Mouse (Mus musculus): ENCODE data around the gene Gen1. TPM values are rescaled to one million over a fixed set of nuclear protein-coding genes. Genes with fewer than 3 reads are reported as not detected.

The Gen1 gene
- polyA plus RNA-seq, 2 experiments from 2014 or later, result 3.3 to 5.0 TPM

GRCm38 (mm10) chr12:11223090-11223489, 42.5 kb downstream of the Gen1 start:
- ATAC-seq, result no peak

- ATAC-seq, result no peak
Observed at GRCm38 (mm10) chr12:11222566-11222965, 43.0 kb downstream of the Gen1 start.

GRCm38 (mm10) chr12:11221524-11222330, 43.9 kb downstream of the Gen1 start:
- ATAC-seq, result no peak

GRCm38 (mm10) chr12:11217726-11218250, 47.8 kb downstream of the Gen1 start:
- no peak for ATAC-seq

- no peak for ATAC-seq
Observed at GRCm38 (mm10) chr12:11216454-11216853, 49.1 kb downstream of the Gen1 start.

GRCm38 (mm10) chr12:11215555-11215954, 50.0 kb downstream of the Gen1 start:
- ATAC-seq, result no peak

GRCm38 (mm10) chr12:11214776-11215175, 50.8 kb downstream of the Gen1 start:
- ATAC-seq, result no peak

GRCm38 (mm10) chr12:11212881-11213280, 52.7 kb downstream of the Gen1 start:
- no peak for ATAC-seq

- ATAC-seq, result peak; percentile 78
Observed at GRCm38 (mm10) chr12:11210361-11210760, 55.2 kb downstream of the Gen1 start.

GRCm38 (mm10) chr12:11209636-11210035, 56.0 kb downstream of the Gen1 start:
- ATAC-seq, result peak; percentile 41

GRCm38 (mm10) chr12:11208872-11209271, 56.7 kb downstream of the Gen1 start, which contains the start of gene Msgn1:
TSS of gene Msgn1 (minus strand) at chr12:11208972.
- no peak for ATAC-seq

GRCm38 (mm10) chr12:11206321-11206720, 59.3 kb downstream of the Gen1 start:
- ATAC-seq, result no peak

GRCm38 (mm10) chr12:11203694-11204665, 61.6 kb downstream of the Gen1 start:
- ATAC-seq, result no peak

GRCm38 (mm10) chr12:11202476-11202875, 63.1 kb downstream of the Gen1 start:
- no peak for ATAC-seq

- no peak for ATAC-seq
Observed at GRCm38 (mm10) chr12:11200711-11201110, 64.9 kb downstream of the Gen1 start.

GRCm38 (mm10) chr12:11198551-11198950, 67.0 kb downstream of the Gen1 start:
- ATAC-seq, result no peak

GRCm38 (mm10) chr12:11198026-11198425, 67.6 kb downstream of the Gen1 start:
- ATAC-seq, result no peak

- no peak for ATAC-seq
Observed at GRCm38 (mm10) chr12:11196830-11197229, 68.8 kb downstream of the Gen1 start.

GRCm38 (mm10) chr12:11196142-11196597, 69.4 kb downstream of the Gen1 start:
- ATAC-seq, result peak; percentile 90

- ATAC-seq, result no peak
Observed at GRCm38 (mm10) chr12:11195031-11195430, 70.6 kb downstream of the Gen1 start.

Measured in activated CD4-positive, CD25-positive, alpha-beta regulatory T cell, adult 4 months (primary cell).